Mouse (Mus musculus): ENCODE data around the gene Rab6b. TPM values are rescaled to one million over a fixed set of nuclear protein-coding genes. Genes with fewer than 3 reads are reported as not detected.
A peak's percentile ranks its signal among the peaks of the same experiment; 100 is the strongest.

Rab6b gene
- polyA plus RNA-seq, 1 experiment from 2014 or later = 95.2 TPM

DNA sequence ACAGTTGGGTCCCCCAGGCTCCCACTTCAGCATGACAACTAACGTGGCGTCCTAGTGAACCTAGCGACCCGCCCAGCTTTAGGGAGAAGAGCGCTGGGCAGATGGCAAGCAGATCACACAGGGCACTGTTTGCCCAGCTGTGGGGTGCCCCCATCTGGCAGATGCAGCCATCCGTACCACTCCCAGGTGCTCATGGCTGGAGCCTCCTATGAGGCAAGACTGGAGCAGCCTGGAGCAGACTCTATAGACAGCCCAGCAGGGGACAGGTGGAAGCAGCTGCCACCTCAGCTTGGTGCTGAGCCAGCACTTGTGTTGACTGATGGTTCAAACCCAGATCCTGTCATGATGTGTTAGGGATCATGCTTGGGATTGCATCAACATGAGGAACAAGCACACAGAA is 56.5 kb downstream of the Rab6b start:
- WGBS = 61% methylated on average over 6 of the region's 6 CpGs
- H3K4me3 ChIP-seq (ENCODE audit: low read depth, low read length) = no peak overlapping the region
- H3K9me3 ChIP-seq (ENCODE audit: control insufficient read depth, low read length) = no peaks in the 10 kb centered on the region
- no peaks in the 10 kb centered on the region for H3K4me1 ChIP-seq (ENCODE audit: control insufficient read depth, insufficient read depth, low read length)
- H3K4me2 ChIP-seq (ENCODE audit: low read depth, low read length) = no peak overlapping the region
- peak; percentile 76; the same call in 1 of the 2 replicates for ATAC-seq (ENCODE audit: low read depth)
- no peak overlapping the region for H3K9ac ChIP-seq (replicated peaks; ENCODE audit: low read depth, low read length)
- no peaks in the 10 kb centered on the region for H3K27me3 ChIP-seq (ENCODE audit: control insufficient read depth, insufficient read depth, low read length)
- no peak overlapping the region for H3K27ac ChIP-seq (ENCODE audit: low read depth, low read length)
- H3K36me3 ChIP-seq (ENCODE audit: control insufficient read depth, insufficient read depth, low read length) = peaks cover 19% of the 10 kb centered on the region

DNA sequence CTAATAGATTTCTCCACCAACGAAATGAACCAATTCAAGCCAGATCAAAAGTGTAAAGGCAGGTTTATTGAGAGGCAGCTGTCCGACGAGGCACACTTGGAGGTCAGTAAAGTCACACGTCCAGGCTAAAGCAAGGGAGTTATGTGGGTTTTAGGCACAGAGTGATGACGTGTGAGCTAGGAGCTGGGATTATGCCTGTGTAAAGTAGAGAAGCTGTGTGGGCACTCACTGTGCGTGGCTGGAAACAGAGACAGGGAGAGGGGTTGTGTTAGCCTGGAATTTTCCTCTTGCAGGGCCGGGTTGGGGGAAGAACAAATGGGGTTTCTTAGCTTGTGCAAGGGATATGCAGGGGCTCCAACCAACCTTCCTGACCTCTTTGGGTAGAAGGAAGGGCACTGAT is 57.2 kb downstream of the Rab6b start:
- no peak for ATAC-seq (ENCODE audit: low read depth)
- Histone ChIP-seq H3K9ac (replicated peaks; ENCODE audit: low read depth, low read length) (no peak overlapping the region), H3K4me2 (ENCODE audit: low read depth, low read length) (no peak overlapping the region), H3K4me3 (ENCODE audit: low read depth, low read length) (no peak overlapping the region), H3K4me1 (ENCODE audit: control insufficient read depth, insufficient read depth, low read length) (no peaks in the 10 kb centered on the region), H3K9me3 (ENCODE audit: control insufficient read depth, low read length) (no peaks in the 10 kb centered on the region), H3K27me3 (ENCODE audit: control insufficient read depth, insufficient read depth, low read length) (no peaks in the 10 kb centered on the region), H3K27ac (ENCODE audit: low read depth, low read length) (no peak overlapping the region), H3K36me3 (ENCODE audit: control insufficient read depth, insufficient read depth, low read length) (peaks cover 18% of the 10 kb centered on the region)
- WGBS = 60% methylated on average over 7 of the region's 7 CpGs

DNA sequence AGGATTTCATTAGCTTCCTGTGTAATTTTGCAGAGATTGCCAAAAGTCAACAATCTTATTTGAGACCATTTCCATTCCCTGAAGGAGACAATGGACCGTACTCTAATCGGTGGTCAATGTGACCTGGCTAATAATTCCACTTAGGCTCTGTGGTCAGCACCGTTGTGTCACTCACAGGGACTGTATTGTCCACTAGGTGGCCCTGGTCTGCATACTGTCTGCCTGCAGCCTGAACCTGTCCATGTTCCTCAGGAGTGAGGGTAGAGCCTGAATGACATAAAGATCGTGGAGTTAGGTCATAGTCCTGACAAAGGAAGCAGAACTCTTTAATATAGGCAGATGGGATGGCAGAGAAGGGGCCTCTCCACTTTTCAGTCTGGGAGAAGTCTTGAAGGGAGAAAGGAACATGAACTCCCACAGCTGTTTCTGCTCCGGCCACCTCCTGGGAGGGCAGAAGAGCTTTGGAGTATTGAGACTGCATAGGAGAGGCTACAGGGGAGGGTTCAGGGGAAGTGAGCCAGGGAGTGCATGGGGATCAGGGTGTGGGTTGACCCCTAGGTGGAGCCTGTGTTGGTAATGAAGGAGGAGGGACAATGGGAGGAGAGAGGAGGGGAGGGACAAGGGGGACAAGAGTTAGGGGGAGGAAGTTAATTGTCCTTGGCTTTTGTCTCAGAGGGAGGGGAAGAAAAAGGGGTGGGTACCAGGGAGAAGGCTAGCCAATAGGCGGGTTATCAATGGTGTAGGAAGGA is 63.4 kb downstream of the Rab6b start:
- Histone ChIP-seq H3K4me2 (ENCODE audit: low read depth, low read length) (no peak overlapping the region), H3K9me3 (ENCODE audit: control insufficient read depth, low read length) (no peaks in the 10 kb centered on the region), H3K9ac (replicated peaks; ENCODE audit: low read depth, low read length) (no peak overlapping the region), H3K36me3 (ENCODE audit: control insufficient read depth, insufficient read depth, low read length) (peaks cover 20% of the 10 kb centered on the region; the same call in 1 of the 2 replicates), H3K27me3 (ENCODE audit: control insufficient read depth, insufficient read depth, low read length) (no peaks in the 10 kb centered on the region), H3K27ac (ENCODE audit: low read depth, low read length) (no peak overlapping the region), H3K4me3 (ENCODE audit: low read depth, low read length) (no peak overlapping the region), H3K4me1 (ENCODE audit: control insufficient read depth, insufficient read depth, low read length) (0 out of 2 replicates have a peak, but pooled peaks cover under 1% of the 10 kb centered on the region)
- 59% methylated on average over 6 of the region's 6 CpGs for WGBS
- ATAC-seq (ENCODE audit: low read depth) = no peak

DNA sequence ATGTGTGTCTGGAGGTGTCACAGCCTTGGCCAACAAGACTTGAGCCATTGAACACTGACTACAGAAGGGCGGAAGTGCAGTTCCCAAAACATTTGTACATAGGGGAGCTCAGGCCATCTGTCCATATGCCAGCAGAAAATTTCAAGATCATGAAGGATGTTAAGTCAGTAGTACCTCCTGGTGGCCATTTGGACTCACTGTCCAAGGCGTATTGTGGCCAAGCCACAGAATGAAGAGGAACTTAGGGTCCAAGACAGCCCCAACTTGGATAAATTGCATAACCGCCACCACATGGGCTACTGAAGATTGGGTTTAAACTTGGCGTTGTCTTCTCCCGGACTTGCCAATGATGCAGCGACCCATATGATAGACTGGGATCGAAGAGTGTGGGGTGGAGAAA is 64.1 kb downstream of the Rab6b start:
- Histone ChIP-seq H3K4me2 (ENCODE audit: low read depth, low read length) (no peak overlapping the region), H3K36me3 (ENCODE audit: control insufficient read depth, insufficient read depth, low read length) (peaks cover 20% of the 10 kb centered on the region; the same call in 1 of the 2 replicates), H3K27me3 (ENCODE audit: control insufficient read depth, insufficient read depth, low read length) (no peaks in the 10 kb centered on the region), H3K4me1 (ENCODE audit: control insufficient read depth, insufficient read depth, low read length) (peaks cover 8% of the 10 kb centered on the region; the same call in 1 of the 2 replicates), H3K4me3 (ENCODE audit: low read depth, low read length) (no peak overlapping the region), H3K9ac (replicated peaks; ENCODE audit: low read depth, low read length) (no peak overlapping the region), H3K27ac (ENCODE audit: low read depth, low read length) (no peak overlapping the region), H3K9me3 (ENCODE audit: control insufficient read depth, low read length) (no peaks in the 10 kb centered on the region)
- 96% methylated on average over 7 of the region's 7 CpGs for WGBS
- no peak for ATAC-seq (ENCODE audit: low read depth)

DNA sequence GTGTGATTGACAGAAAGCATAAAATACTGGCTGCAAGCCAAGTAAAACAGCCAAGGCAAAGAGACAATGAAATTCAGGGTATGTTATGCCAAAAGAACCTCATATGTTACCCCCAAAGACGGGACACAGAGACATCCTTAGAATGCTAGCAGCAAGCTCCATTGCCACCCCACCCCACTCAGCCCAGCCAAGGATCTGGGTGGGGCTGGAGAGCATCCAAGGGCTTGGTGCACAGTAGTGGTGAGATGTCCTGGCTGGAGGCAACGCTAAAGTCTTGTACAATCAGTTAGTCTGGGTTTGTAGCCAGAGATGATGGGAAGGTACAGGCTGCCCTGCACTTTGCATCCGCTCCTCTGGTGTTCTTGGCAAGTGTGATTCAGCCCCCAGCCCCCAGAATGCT is 68.7 kb downstream of the Rab6b start:
- Histone ChIP-seq H3K36me3 (ENCODE audit: control insufficient read depth, insufficient read depth, low read length) (peaks cover 20% of the 10 kb centered on the region; the same call in 1 of the 2 replicates), H3K4me3 (ENCODE audit: low read depth, low read length) (no peak overlapping the region), H3K9ac (replicated peaks; ENCODE audit: low read depth, low read length) (0 out of 2 replicates have a peak overlapping the region, but pooled peaks have one; percentile 11), H3K27me3 (ENCODE audit: control insufficient read depth, insufficient read depth, low read length) (no peaks in the 10 kb centered on the region), H3K9me3 (ENCODE audit: control insufficient read depth, low read length) (no peaks in the 10 kb centered on the region), H3K4me1 (ENCODE audit: control insufficient read depth, insufficient read depth, low read length) (peaks cover 12% of the 10 kb centered on the region; the same call in 1 of the 2 replicates), H3K4me2 (ENCODE audit: low read depth, low read length) (no peak overlapping the region; the same call in 1 of the 2 replicates), H3K27ac (ENCODE audit: low read depth, low read length) (no peak overlapping the region; the same call in 1 of the 2 replicates)
- ATAC-seq (ENCODE audit: low read depth) = no peak
- 67% methylated on average over 3 of the region's 3 CpGs for WGBS

DNA sequence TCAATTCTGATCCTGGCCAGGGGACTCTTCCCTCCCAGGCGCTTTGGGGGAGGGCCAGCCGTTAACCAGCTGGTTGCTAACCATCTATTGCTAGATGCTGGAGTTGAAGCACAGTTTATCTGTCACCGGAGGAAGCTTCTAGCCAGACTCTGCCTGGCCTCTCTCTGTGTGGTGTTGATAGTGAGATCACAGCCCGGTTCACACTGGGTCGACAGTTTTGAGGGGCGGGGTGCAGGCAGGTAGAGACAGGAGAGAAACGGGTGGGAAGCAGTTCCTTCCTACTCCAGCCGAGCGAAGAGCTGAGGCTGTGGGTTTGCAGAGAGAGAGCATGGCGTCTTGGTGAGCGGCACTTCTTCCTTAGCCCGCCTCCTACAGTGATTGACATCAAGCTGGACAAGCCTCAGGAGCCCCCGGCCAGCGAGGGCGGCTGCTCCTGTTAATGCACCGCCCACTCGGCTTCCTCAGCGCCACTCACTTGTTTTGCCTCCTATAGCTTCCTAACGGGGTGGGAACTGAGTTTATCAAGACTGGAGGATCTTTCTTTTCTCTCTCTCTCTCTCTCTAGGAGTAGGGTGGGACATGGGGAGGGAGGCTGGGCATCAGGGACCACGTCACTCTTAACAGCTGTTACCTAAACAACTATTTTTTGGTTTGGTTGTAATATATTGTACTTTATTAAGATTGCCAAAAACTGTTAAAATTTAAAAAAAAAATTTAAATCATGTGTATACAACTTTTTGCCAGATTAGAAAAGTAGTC is 69.4 kb downstream of the Rab6b start:
- H3K9me3 ChIP-seq (ENCODE audit: control insufficient read depth, low read length) = no peaks in the 10 kb centered on the region
- peak overlapping the region; percentile 37 for H3K4me2 ChIP-seq (ENCODE audit: low read depth, low read length)
- peaks cover 12% of the 10 kb centered on the region; the same call in 1 of the 2 replicates for H3K4me1 ChIP-seq (ENCODE audit: control insufficient read depth, insufficient read depth, low read length)
- H3K27me3 ChIP-seq (ENCODE audit: control insufficient read depth, insufficient read depth, low read length) = no peaks in the 10 kb centered on the region
- H3K27ac ChIP-seq (ENCODE audit: low read depth, low read length) = peak overlapping the region; percentile 66; the same call in 1 of the 2 replicates
- peaks cover 20% of the 10 kb centered on the region; the same call in 1 of the 2 replicates for H3K36me3 ChIP-seq (ENCODE audit: control insufficient read depth, insufficient read depth, low read length)
- 6% methylated on average over 20 of the region's 20 CpGs for WGBS
- ATAC-seq (ENCODE audit: low read depth) = peak; percentile 59; the same call in 1 of the 2 replicates
- no peak overlapping the region; the same call in 1 of the 2 replicates for H3K4me3 ChIP-seq (ENCODE audit: low read depth, low read length)
- H3K9ac ChIP-seq (replicated peaks; ENCODE audit: low read depth, low read length) = 0 out of 2 replicates have a peak overlapping the region, but pooled peaks have one; percentile 11

DNA sequence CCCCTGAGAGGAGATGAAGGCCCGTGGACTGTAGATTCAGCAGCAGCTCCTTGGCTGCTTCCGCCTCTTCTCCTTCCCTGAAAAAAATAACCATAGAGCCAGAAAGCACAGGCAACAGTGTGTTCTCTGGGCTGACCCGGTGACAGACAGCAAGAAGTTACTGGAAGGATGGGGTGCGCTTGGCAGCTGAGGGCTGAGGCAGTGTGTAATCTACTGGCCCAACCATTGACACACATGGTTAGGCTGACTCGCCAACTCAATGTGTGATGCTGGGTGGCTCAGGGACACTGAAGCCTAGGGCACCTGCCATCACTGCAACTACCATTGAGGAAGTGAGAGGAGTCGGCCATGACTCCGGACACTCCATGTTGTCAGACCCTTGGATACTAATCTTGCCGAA is 70.3 kb downstream of the Rab6b start:
- H3K4me2 ChIP-seq (ENCODE audit: low read depth, low read length) = no peak overlapping the region
- WGBS = 93% methylated on average over 8 of the region's 8 CpGs
- H3K36me3 ChIP-seq (ENCODE audit: control insufficient read depth, insufficient read depth, low read length) = peaks cover 20% of the 10 kb centered on the region; the same call in 1 of the 2 replicates
- no peaks in the 10 kb centered on the region for H3K27me3 ChIP-seq (ENCODE audit: control insufficient read depth, insufficient read depth, low read length)
- no peaks in the 10 kb centered on the region for H3K9me3 ChIP-seq (ENCODE audit: control insufficient read depth, low read length)
- ATAC-seq (ENCODE audit: low read depth) = no peak
- peaks cover 12% of the 10 kb centered on the region; the same call in 1 of the 2 replicates for H3K4me1 ChIP-seq (ENCODE audit: control insufficient read depth, insufficient read depth, low read length)
- H3K27ac ChIP-seq (ENCODE audit: low read depth, low read length) = no peak overlapping the region
- H3K9ac ChIP-seq (replicated peaks; ENCODE audit: low read depth, low read length) = no peak overlapping the region
- no peak overlapping the region for H3K4me3 ChIP-seq (ENCODE audit: low read depth, low read length)

DNA sequence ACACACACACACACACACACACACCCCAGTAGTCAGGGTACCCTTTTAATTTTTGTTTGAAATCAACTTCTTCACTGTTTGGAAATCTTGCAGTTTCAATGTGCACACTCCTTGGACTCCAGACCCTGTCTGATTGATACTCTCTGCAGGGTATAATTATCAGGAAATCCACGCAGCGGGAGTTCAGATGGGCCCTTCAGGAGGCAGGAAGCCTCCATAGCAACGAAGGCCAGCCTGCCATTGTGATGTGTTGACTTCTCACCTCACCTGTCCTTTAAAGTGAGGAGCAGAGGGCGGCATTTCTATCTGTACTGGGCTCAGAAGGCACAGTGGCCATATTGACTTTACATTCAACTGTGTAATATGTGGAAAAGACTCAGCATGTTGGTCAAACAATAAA is 73.3 kb downstream of the Rab6b start:
- Histone ChIP-seq H3K4me2 (ENCODE audit: low read depth, low read length) (no peak overlapping the region), H3K4me1 (ENCODE audit: control insufficient read depth, insufficient read depth, low read length) (peaks cover 12% of the 10 kb centered on the region; the same call in 1 of the 2 replicates), H3K36me3 (ENCODE audit: control insufficient read depth, insufficient read depth, low read length) (peaks cover 9% of the 10 kb centered on the region), H3K27me3 (ENCODE audit: control insufficient read depth, insufficient read depth, low read length) (no peaks in the 10 kb centered on the region), H3K9ac (replicated peaks; ENCODE audit: low read depth, low read length) (no peak overlapping the region), H3K27ac (ENCODE audit: low read depth, low read length) (no peak overlapping the region), H3K4me3 (ENCODE audit: low read depth, low read length) (no peak overlapping the region), H3K9me3 (ENCODE audit: control insufficient read depth, low read length) (no peaks in the 10 kb centered on the region)
- 73% methylated on average over 4 of the region's 4 CpGs for WGBS
- ATAC-seq (ENCODE audit: low read depth) = no peak
